Mouse (Mus musculus) embryo, embryonic 10 days (tissue): ENCODE results near the gene Mctp2.
"Not testable (repeated sequence)": the region's sequence is repeated elsewhere in the genome, so short reads cannot be mapped to it uniquely, and the experiment has no call there.

ENCODE experiments used
- DNase-seq: peaks from one replicate; pipeline ENCODE4 v3.0.0-alpha.2; 2015; ENCODE audit warnings: low spot score

Gene Mctp2

GRCm38 (mm10) chr7:72271546-72271945, 34.9 kb downstream of the Mctp2 start:
- DNase-seq: no peak

GRCm38 (mm10) chr7:72269994-72270393, 36.4 kb downstream of the Mctp2 start:
- DNase-seq: no peak

GRCm38 (mm10) chr7:72260766-72261655, 45.4 kb downstream of the Mctp2 start:
- DNase-seq: no peak

- no peak for DNase-seq
These were observed 47.4 kb downstream of the Mctp2 start for GRCm38 (mm10) chr7:72259045-72259444.

GRCm38 (mm10) chr7:72250326-72250725, 56.1 kb downstream of the Mctp2 start:
- not testable (repeated sequence) for DNase-seq

GRCm38 (mm10) chr7:72241269-72241668, 65.1 kb downstream of the Mctp2 start:
- DNase-seq: no peak

- peak; percentile 61 for DNase-seq
These were observed 66.5 kb downstream of the Mctp2 start for GRCm38 (mm10) chr7:72239782-72240493.

- DNase-seq: peak; percentile 88
These were observed 67.8 kb downstream of the Mctp2 start for GRCm38 (mm10) chr7:72238575-72238974.

- DNase-seq: peak; percentile 7
These were observed 71.9 kb downstream of the Mctp2 start for GRCm38 (mm10) chr7:72234433-72234998.

- DNase-seq: peak; percentile 9
These were observed 75.1 kb downstream of the Mctp2 start for GRCm38 (mm10) chr7:72231182-72231877.

- peak; percentile 59 for DNase-seq
These were observed 76.5 kb downstream of the Mctp2 start for GRCm38 (mm10) chr7:72229925-72230324.

GRCm38 (mm10) chr7:72223558-72223957, 82.8 kb downstream of the Mctp2 start:
- DNase-seq: no peak

GRCm38 (mm10) chr7:72222532-72222931, 83.9 kb downstream of the Mctp2 start:
- peak; percentile 22 for DNase-seq

GRCm38 (mm10) chr7:72218048-72218447, 88.4 kb downstream of the Mctp2 start:
- no peak for DNase-seq

GRCm38 (mm10) chr7:72215563-72216215, 90.7 kb downstream of the Mctp2 start:
- no peak for DNase-seq

- DNase-seq: no peak
These were observed 96.2 kb downstream of the Mctp2 start for GRCm38 (mm10) chr7:72210201-72210600.

- DNase-seq: no peak
These were observed 97.1 kb downstream of the Mctp2 start for GRCm38 (mm10) chr7:72209296-72209695.

GRCm38 (mm10) chr7:72206841-72207240, 99.6 kb downstream of the Mctp2 start:
- DNase-seq: peak; percentile 32

GRCm38 (mm10) chr7:72195709-72196108, 110.7 kb downstream of the Mctp2 start:
- no peak for DNase-seq

GRCm38 (mm10) chr7:72193304-72193703, 113.1 kb downstream of the Mctp2 start:
- peak; percentile 34 for DNase-seq

GRCm38 (mm10) chr7:72181651-72182050, 124.8 kb downstream of the Mctp2 start:
- no peak for DNase-seq

GRCm38 (mm10) chr7:72169320-72169719, 137.1 kb downstream of the Mctp2 start:
- no peak for DNase-seq
